Mouse (Mus musculus) brain, adult 2 months (tissue): ENCODE data around the gene Elob.

Experiments
- DNase-seq: peaks from one replicate; pipeline ENCODE4 v3.0.0; 2011; ENCODE audit warnings: low read depth, low spot score

Gene Elob

DNA sequence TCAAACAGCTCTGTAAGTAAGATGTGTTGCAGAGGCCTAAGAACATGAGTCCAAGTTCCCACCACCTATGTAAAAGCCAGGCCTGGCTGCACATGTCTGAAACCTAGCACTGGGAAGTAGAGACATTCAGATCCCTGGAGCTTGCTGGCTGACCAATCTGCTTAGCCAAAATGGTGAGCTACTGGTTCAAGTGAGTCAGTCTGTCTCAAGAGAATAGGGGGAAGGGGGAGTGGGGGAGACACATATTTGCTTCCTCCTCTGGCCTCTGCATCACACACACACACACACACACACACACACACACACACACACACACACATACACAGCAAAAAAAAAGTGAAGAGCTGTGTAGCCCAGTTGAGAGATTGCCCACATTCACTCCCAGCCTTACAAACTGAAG, 45.6 kb downstream of the Elob start:
- no peak for DNase-seq

DNA sequence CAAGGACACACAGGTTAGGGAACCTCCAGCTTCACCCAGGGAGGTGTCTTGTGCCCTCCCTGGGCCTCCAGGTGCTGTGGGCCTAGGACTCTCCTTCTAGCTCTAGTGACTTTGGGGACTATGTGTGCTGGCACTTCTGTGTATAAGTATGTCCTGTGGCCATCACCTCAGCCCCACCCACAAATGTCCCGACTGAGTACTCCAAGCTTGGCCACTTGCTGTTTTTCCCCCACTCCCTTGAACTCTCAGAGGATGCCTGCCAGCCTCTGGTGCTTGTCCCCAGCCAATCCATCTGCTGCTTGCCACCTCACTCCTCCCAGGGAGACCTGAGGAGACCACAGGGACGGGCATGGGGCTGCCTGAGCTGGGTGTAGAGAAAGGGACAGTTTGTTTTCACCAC, 50.5 kb downstream of the Elob start:
- DNase-seq: no peak

DNA sequence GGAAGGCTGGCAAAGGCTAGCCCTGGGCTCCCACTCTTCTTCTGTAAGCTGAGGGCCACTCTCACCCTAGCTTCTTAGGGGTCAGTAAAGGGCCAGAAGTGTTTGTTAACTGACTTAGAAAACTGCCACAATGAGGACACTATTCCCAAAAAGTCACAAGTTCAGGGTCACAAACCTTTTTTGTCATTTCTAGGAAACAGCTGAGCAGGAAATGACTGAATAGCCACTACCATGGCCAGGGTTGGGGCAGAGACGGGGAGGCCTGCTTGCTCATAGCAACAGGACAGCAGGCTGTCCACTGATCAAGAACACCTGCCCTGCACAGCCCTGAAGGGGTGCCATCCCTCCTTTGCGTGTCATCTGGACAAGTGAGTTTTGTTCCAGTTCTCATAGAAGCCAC, 51.8 kb downstream of the Elob start:
- DNase-seq: no peak

DNA sequence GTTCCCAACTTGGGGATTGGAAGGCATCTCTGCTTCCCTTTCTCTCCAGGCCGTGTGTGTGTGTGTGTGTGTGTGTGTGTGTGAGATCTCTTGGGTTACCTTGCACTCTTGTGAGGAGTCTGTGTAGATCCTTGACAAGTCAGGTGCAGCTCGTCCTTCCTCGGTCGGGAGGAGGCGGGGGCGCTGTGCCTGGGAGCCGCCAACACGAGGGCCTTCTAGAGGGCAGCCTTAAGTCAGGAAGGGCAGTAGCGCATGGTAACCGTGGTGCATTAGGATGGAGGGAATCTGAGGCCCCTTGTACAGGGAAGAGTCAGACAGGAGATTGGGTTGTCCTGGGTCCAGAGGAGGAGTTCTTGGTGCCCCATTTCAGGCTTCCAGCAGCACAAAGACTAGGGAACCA, 52.7 kb downstream of the Elob start:
- DNase-seq: no peak
